Mouse (Mus musculus): ENCODE measurements around the gene Polr2b. TPM values are rescaled to one million over a fixed set of nuclear protein-coding genes. Genes with fewer than 3 reads are reported as not detected.
A peak's percentile ranks its signal among the peaks of the same experiment; 100 is the strongest.

Gene Polr2b
- polyA plus RNA-seq (2012; rRNA removed) = 59.4 and 60.6 TPM in 2 replicates

DNA sequence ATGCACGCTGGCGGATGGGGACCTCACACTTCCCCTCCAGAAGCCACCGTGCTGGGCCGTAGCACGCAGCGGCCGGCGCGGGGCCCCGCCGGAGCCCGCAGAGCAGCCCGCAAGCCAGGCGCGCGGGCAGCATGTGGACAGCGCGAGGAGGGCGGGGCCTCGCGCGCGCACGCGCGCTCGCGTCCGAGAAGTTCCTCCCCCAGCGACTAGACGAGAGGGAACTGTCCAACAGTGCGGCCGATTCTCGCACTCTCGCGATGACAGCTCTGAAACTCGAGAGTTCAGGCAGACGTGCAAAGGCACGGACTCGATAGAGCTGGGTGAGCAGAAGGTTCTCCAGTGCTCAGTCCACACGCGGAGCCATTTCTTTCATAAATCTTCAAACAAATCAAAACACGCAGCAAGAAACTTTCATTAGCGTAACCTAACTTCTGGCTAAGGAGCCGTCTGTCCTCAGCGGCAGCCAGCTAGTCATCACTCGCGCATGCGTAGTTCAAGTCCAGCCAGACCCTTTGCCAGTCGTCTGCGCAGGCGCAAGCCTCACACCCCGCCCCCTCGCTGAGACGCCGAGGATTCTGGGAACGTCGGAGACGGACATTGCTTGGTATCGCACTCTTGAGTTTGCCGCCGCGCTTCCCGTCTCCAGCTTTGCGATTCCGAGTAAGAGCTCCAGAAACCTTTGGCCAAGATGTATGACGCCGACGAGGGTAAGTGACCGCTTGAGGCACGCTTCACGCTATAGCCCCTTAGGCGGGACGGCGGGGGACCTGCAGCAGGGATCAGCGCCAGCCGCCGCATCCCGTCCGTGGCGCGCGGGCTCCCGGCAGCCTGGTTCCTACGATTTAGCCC lies at the start of gene Polr2b, which contains the start of gene Noa1:
Gene Polr2b (plus strand): TSS at position 224 of the 849 bp plus-strand sequence.
Gene Noa1 (minus strand): TSS at position 161 of the 849 bp plus-strand sequence.
- no peak for TF ChIP-seq CTCF (IDR thresholded peaks at IDR 0.05; ENCODE audit: borderline replicate concordance, extremely low read depth, insufficient read depth, insufficient read length)
- TF ChIP-seq POLR2A (IDR thresholded peaks at IDR 0.05; ENCODE audit: borderline replicate concordance, extremely low read depth, insufficient read depth, insufficient read length, poor library complexity, severe bottlenecking) = peak; percentile 91
- DNase-seq (ENCODE audit: low read depth) = peak; percentile 99

DNA sequence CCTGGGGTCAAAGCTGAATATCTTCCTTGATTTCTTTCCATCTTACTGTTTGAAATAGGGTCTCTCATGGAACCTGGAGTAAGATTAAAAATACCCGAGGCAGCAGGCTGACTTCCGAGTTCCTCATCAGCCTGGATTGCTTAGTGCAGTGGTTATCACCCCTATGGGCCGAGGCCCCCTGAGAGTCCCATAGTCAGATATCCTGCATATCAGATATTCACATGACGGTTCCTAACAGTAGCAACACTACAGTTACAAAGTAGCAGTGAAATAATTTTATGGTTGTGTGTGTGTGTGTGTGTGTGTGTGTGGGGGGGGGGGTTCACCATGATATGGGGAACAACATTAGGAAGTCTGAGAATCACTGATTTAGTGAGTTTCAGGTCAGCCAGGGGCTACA lies 48.8 kb upstream of the Polr2b start:
- no peak for DNase-seq (ENCODE audit: low read depth)
- no peak for TF ChIP-seq CTCF (IDR thresholded peaks at IDR 0.05; ENCODE audit: borderline replicate concordance, extremely low read depth, insufficient read depth, insufficient read length)
- no peak for TF ChIP-seq POLR2A (IDR thresholded peaks at IDR 0.05; ENCODE audit: borderline replicate concordance, extremely low read depth, insufficient read depth, insufficient read length, poor library complexity, severe bottlenecking)

GRCm38 (mm10) chr5:77262105-77262504 lies 47.8 kb upstream of the Polr2b start:
- no peak for DNase-seq (ENCODE audit: low read depth)
- TF ChIP-seq CTCF (IDR thresholded peaks at IDR 0.05; ENCODE audit: borderline replicate concordance, extremely low read depth, insufficient read depth, insufficient read length) = no peak
- no peak for TF ChIP-seq POLR2A (IDR thresholded peaks at IDR 0.05; ENCODE audit: borderline replicate concordance, extremely low read depth, insufficient read depth, insufficient read length, poor library complexity, severe bottlenecking)

DNA sequence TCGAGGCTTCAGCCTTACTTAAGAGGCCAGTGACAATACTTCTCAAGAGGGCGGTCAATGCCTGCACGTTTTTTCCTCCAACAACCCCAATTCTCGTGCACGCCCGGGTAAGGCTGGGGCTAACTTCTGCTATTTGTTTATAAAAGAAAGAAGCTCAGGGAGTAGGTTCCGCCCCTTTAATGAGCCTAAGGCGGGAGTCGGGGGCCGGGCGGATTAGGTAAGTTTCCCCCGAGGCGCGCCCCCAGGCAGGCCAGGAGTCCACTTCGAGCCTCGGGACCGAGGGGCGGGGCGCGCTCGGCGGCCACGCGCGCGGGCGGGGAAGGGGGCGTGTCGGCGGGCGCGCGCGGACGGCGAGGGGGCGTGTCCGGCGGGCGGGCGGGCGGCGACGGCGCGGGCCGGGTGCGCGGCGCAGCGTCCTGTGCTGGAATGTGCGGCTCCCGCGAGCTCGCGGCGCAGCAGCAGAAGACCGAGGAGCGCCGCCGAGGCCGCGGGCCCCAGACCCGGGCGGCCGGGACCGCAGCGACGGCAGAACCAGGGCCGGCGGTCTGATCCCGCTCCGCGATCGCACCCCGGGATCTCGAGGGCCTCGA lies 44.8 kb upstream of the Polr2b start, which contains the start of gene Rest:
Gene Rest (plus strand): TSS at position 411 of the 590 bp plus-strand sequence.
- DNase-seq (ENCODE audit: low read depth) = peak; percentile 81
- peak; percentile 83 for TF ChIP-seq POLR2A (IDR thresholded peaks at IDR 0.05; ENCODE audit: borderline replicate concordance, extremely low read depth, insufficient read depth, insufficient read length, poor library complexity, severe bottlenecking)
- no peak for TF ChIP-seq CTCF (IDR thresholded peaks at IDR 0.05; ENCODE audit: borderline replicate concordance, extremely low read depth, insufficient read depth, insufficient read length)

DNA sequence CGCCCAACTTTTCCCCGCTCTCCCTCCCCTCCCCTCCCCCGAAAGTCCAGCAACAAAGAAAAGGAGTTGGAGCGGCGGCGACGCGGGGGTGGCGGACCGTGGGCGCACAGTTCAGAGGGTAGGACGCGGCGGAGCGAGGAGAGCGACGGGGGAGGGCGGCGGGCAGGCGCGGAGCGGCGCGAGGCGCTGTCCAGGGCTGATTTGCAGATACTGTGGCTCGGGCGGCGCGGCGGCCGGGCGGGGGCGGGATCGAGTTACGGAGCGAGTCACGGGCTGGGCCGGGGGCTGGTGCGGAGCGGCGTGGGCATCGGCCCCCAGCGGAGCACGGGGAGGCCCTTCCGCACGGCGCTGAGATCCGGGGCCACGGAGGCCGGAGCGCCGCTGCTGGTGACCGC lies 44.3 kb upstream of the Polr2b start:
- peak; percentile 73 for DNase-seq (ENCODE audit: low read depth)
- no peak for TF ChIP-seq POLR2A (IDR thresholded peaks at IDR 0.05; ENCODE audit: borderline replicate concordance, extremely low read depth, insufficient read depth, insufficient read length, poor library complexity, severe bottlenecking)
- no peak for TF ChIP-seq CTCF (IDR thresholded peaks at IDR 0.05; ENCODE audit: borderline replicate concordance, extremely low read depth, insufficient read depth, insufficient read length)

- DNase-seq (ENCODE audit: low read depth) = peak; percentile 68
- TF ChIP-seq CTCF (IDR thresholded peaks at IDR 0.05; ENCODE audit: borderline replicate concordance, extremely low read depth, insufficient read depth, insufficient read length) (no peak), POLR2A (IDR thresholded peaks at IDR 0.05; ENCODE audit: borderline replicate concordance, extremely low read depth, insufficient read depth, insufficient read length, poor library complexity, severe bottlenecking) (no peak)
These were observed 43.7 kb upstream of the Polr2b start for GRCm38 (mm10) chr5:77266066-77266885.

DNA sequence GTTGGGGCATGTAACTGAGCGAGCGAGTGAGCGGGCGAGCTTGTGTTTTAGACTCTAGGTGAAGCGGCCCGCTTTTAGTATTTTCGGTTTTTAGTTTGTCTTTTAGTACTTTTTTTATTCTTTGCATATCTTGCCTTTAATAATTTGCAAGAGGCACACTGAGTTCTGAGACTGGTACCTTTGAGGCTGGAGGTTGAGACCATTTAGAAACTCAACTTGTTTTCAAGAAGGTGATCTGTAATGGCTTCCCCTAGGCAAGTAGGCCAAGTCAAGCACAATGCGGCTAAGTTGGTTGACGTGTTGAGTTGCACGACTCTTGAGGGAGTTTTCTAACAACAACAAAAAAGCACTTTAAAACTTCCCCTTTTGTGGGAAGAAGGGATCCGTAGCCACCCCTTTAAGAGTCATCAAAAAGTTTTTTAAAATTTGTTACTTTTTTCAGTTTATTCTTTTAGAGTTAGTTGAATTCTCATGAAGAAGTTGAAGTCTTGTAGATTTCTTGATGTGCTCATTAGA lies 43.0 kb upstream of the Polr2b start:
- TF ChIP-seq CTCF (IDR thresholded peaks at IDR 0.05; ENCODE audit: borderline replicate concordance, extremely low read depth, insufficient read depth, insufficient read length) = no peak
- no peak for TF ChIP-seq POLR2A (IDR thresholded peaks at IDR 0.05; ENCODE audit: borderline replicate concordance, extremely low read depth, insufficient read depth, insufficient read length, poor library complexity, severe bottlenecking)
- DNase-seq (ENCODE audit: low read depth) = peak; percentile 53

DNA sequence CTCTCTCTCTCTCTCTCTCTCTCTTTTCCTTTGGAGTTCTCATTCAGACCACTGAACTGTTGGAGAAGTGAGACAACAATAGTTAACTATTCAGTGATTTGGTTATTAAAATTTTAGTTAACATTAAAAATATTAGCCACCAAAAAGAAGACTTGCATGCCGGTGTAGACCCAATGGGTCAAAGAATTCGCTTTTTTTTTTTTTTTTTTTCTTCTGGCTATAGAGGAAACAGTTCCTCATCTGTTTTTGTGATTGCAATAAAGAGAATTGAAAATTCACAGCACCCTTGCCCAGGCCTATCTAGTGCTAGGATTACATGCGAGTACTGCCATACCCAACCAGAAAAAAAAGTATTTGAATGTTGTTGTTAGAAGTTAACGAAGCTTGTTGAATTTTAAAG lies 42.5 kb upstream of the Polr2b start:
- TF ChIP-seq POLR2A (IDR thresholded peaks at IDR 0.05; ENCODE audit: borderline replicate concordance, extremely low read depth, insufficient read depth, insufficient read length, poor library complexity, severe bottlenecking) (no peak), CTCF (IDR thresholded peaks at IDR 0.05; ENCODE audit: borderline replicate concordance, extremely low read depth, insufficient read depth, insufficient read length) (no peak)
- DNase-seq (ENCODE audit: low read depth) = no peak

- TF ChIP-seq POLR2A (IDR thresholded peaks at IDR 0.05; ENCODE audit: borderline replicate concordance, extremely low read depth, insufficient read depth, insufficient read length, poor library complexity, severe bottlenecking) = no peak
- no peak for TF ChIP-seq CTCF (IDR thresholded peaks at IDR 0.05; ENCODE audit: borderline replicate concordance, extremely low read depth, insufficient read depth, insufficient read length)
- no peak for DNase-seq (ENCODE audit: low read depth)
These were observed 41.9 kb upstream of the Polr2b start for GRCm38 (mm10) chr5:77267957-77268624.

DNA sequence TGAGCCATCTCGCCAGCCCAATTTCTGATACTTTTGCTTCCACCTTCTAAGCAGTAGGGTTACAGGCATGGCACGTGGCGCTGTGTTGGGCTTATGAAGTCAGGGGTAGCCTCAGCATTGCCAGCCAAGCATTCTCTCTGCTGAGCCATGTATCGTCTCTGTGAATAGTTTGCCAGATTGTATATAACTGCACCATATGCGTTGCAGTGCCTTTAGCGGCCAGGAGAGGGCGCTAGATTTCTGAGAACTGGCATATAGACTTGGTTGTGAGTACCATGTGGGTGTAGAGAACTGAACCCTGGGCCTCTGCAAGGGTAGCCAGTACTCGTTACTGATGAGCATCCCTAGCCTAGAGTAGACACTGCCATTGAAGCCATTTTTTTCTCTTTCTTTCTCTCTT lies 40.5 kb upstream of the Polr2b start:
- no peak for DNase-seq (ENCODE audit: low read depth)
- no peak for TF ChIP-seq POLR2A (IDR thresholded peaks at IDR 0.05; ENCODE audit: borderline replicate concordance, extremely low read depth, insufficient read depth, insufficient read length, poor library complexity, severe bottlenecking)
- peak; percentile 49; the same call in 1 of the 2 replicates for TF ChIP-seq CTCF (IDR thresholded peaks at IDR 0.05; ENCODE audit: borderline replicate concordance, extremely low read depth, insufficient read depth, insufficient read length)

Data from brain, embryonic 14.5 days (tissue).